Mouse (Mus musculus): Measurements from ENCODE around the gene Mucl3.

Gene Mucl3

DNA sequence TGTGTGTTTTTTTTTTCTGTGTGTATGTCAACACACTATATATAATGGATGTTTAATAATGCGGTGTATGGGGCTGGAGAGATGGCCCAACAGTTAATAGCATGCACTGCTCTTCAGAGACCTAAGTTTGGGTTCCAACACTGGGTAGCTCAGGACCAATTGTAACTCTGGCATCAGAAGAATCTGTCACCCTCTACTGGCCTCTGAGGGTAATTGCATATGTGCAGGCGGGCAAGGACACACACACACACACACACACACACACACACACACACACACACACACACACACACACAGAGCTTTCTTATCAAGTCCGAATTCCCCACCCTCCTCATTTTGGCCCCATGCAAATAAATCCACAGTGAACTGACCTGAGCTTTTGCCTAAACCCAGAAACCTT is 8.3 kb downstream of the Mucl3 start:
- DNase-seq (ENCODE audit: low read depth): peak; percentile 46

GRCm38 (mm10) chr17:35633992-35634391 is 9.5 kb downstream of the Mucl3 start:
- peak; percentile 24 for DNase-seq (ENCODE audit: low read depth)

DNA sequence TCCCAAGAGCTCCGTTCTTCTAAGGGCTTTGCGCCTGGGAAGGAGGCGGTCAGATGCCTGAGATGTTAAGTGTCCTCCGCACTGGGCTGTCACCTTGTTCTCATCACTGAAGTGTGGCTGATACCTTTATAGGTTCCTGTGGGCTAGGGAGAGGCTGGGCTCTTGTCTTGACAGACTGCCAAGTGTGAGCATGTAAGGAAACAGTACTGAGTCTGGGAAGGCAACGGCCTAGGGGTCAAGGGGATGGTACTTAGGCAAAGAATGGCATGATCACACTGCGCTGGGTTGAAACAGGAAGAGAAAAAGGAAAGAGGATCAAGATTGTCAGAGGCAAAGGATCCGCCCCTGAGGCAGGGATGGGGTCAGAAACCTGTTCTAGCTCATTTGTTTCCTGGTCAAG is 17.0 kb downstream of the Mucl3 start, which contains the start of gene Gm9573:
Gene Gm9573, minus strand, starts transcription at position 101 of the 400 bp plus-strand sequence.
- DNase-seq (ENCODE audit: low read depth): no peak

DNA sequence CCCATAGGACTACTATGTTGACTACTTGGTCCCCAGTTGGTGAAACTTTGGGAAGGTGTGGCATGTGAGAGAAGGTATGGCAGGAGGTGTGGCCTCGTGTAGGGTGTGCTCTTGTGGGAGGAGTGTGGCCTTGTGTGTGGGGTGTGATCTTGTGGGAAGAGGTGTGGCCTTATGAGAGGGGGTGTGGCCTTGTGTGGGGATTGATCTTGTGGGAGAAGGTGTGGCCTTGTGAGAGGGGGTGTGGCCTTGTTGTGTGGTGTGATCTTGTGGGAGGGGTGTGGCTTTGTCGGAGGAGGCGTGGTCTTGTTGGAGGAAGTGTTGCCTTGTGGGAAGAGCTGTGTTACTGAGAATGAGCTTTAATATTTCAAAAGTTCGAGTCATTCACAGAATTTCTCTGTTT is 26.4 kb downstream of the Mucl3 start:
- DNase-seq (ENCODE audit: low read depth): peak; percentile 58

DNA sequence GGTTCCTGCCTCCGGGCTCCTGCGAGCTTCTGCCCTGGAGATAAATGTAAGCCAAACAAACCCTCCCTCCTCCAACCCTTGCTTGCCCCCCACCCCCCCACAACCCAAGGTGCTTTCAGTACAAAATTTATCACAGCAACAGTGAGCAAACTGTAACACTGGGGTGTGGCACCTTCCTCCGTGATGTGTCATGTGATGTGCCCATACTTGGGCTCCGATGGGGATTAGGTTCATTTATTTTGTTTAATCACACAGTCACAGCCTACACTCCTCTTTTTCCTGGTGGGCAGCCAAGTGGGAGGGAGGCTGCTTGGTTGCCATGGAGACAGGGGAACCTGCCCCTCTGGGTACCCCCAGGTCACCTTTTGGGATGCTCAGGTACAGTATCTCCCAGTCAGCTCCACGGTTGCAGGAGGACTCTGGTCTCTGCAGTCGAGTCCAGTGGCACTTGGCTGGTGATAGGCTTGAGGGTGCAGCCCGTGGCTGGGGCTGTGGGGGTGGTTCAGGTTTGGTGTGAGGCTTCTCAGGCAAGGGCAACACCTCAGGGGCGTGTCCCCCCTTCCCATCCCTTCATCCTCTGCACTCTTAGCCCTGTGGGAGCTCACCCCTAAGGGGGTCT is 41.6 kb downstream of the Mucl3 start:
- DNase-seq (ENCODE audit: low read depth): no peak

- no peak for DNase-seq (ENCODE audit: low read depth)
Measured at GRCm38 (mm10) chr17:35601249-35601648, 42.2 kb downstream of the Mucl3 start, which contains the start of gene Sfta2. Gene Sfta2, plus strand, starts transcription at chr17:35601549.

DNA sequence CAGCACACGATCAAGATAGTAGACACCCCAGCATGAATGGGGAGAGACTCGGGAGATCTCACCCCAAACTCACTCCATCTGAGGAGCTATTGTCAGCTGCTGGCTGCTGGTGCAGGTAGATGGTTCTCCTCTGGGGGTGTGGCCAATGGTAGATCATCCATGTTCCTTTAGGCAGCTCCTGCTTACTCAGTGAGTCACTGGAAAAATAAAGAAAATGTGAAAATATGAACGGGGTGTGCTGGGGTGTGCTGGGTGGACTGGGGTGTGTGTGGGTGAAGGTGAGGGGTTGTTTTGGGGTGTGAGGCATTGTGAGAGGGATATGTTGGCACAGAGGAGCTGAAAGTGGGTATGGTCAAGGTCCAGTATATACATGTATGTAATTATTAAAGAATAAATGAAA is 46.1 kb downstream of the Mucl3 start:
- no peak for DNase-seq (ENCODE audit: low read depth)

- no peak for DNase-seq (ENCODE audit: low read depth)
Measured at GRCm38 (mm10) chr17:35594456-35594855, 49.0 kb downstream of the Mucl3 start.

DNA sequence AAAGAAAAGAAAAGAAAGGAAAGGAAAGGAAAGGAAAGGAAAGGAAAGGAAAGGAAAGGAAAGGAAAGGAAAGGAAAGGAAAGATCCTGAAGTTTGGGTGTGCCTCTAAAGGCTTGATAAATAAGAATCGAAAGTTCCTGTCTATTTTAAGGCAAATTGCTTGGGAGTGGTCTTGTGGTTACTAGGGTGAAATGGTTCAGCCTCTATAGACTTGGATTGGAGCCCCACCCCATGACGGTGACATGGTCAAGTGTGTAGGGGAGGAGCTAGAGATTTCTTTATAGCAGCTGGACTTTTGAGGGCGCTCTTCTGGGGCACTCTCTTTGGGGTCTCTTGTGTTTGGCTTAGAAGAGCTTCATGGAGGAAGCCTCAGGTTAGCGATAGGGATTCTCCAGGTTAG is 49.7 kb downstream of the Mucl3 start:
- no peak for DNase-seq (ENCODE audit: low read depth)

- DNase-seq (ENCODE audit: low read depth): no peak
Measured at GRCm38 (mm10) chr17:35592131-35592530, 51.4 kb downstream of the Mucl3 start.

DNA sequence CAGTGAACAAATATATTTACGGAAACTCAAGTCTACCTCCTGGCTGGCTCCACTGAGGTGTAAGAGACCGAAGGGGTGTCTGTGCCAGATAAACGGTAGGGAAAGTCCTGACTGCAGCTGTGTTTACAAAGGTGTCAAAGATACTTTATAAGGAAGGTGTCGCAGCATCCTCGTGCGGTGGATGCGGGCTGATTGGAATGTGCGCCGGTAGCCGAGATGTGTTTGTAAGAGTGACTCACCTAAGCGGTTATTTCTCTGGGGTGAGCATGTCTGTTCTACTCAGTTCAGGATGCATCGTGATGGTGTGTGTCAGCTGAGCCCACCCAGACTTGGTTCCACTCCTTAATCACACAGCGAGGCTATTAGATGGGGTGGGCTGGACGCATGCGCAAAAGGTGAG is 51.8 kb downstream of the Mucl3 start:
- DNase-seq (ENCODE audit: low read depth): no peak

GRCm38 (mm10) chr17:35591219-35591578 is 52.3 kb downstream of the Mucl3 start:
- DNase-seq (ENCODE audit: low read depth): no peak

DNA sequence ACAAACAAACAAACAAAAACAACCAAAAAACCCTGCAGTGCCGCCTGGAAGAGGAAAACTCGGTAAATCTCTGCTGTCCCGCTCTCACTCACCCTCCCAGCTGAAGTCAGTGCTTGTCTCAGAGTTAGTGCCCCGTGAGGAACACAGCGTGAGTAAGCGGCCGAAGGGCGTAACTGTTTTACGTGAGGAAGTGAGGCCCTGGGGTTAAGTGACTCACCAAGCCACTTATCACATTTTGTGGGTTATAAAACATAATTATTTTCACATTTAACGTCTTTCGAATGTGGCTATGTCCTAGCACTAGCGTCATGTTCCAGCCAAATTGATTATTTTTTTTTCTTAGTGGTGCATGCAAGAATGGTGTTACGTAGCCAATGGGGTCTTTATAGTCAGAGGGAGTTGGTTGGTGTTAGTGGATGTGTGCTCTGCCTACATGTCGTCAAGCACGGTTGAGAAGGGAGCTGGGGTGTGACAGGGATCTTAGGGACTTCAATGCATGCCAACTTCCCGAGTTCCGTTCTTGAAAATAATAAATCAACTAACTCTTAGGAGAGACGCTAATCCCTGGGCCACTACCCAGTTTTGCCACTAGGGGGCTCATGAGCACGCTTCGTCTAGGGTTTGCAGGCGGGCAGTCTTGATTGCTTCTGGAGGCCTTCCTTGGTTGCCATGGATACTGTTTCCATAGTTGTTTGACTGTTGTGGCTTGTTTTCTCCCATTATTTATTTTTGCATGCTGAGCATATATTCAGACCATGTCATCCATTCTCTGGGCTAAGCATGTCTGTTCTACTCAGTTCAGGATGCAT is 52.9 kb downstream of the Mucl3 start:
- DNase-seq (ENCODE audit: low read depth): peak; percentile 92

DNA sequence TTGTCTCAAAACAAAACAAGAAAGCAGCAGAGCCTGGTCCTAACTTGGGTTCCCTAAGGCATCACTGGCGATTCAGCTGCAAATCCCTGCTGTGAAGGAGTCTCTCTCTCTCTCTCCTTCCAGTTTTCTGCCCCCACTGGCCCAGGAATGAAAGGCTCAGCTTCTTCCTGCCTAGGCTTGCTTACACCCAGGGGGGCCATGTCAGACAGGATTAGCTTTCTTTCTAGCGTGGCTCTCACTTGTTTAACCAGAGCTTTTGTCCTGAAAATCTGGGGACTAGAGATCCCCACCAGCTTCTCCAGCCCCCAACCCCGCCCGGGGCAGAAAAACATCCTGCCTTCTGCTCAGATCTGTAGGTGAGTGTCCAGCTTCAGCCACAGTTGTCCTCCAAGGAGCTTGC is 55.1 kb downstream of the Mucl3 start:
- no peak for DNase-seq (ENCODE audit: low read depth)

- no peak for DNase-seq (ENCODE audit: low read depth)
Measured at GRCm38 (mm10) chr17:35587291-35587690, 56.2 kb downstream of the Mucl3 start.

Measured in 416B (cell line).